Mouse (Mus musculus) heart, adult 2 months (tissue): ENCODE measurements at regions not wholly inside any gene's neighbourhood (a gene's known extent, or its start where the extent isn't known, plus 50 kb on each side); places are given as distances from the start of the nearest gene placed in this dataset.

ENCODE experiments used
- DNase-seq, 2 experiments: peaks; one replicate each; pipeline ENCODE4 v3.0.0; 2021
- H3K27ac ChIP-seq: fragments of 200-600 bp; 2 replicates; pipeline ENCODE4 v1.8.1; 2022
- H3K27me3 ChIP-seq: fragments of 200-500 bp; 2 replicates; pipeline ENCODE4 v1.6.1; 2012; ENCODE audit warnings: mild to moderate bottlenecking, low read length, inconsistent platforms, mixed read lengths; ENCODE audit not compliant: control insufficient read depth, insufficient read depth
- H3K36me3 ChIP-seq: fragments of 200-500 bp; 2 replicates; pipeline ENCODE4 v1.6.1; 2012; ENCODE audit warnings: low read length, inconsistent platforms; ENCODE audit not compliant: control insufficient read depth, insufficient read depth
- H3K4me1 ChIP-seq: fragments of 200-500 bp; 2 replicates; pipeline ENCODE4 v1.6.1; 2011; ENCODE audit warnings: low read length; ENCODE audit not compliant: control insufficient read depth, insufficient read depth
- H3K4me3 ChIP-seq: fragments of 200-600 bp; 2 replicates; pipeline ENCODE4 v1.8.1; 2022
- H3K79me2 ChIP-seq: fragments of 200-500 bp; replicated peaks from 2 replicates; pipeline ENCODE4 v1.6.1; 2012; ENCODE audit warnings: mild to moderate bottlenecking, inconsistent platforms, low read length, moderate library complexity, mixed read lengths; ENCODE audit not compliant: control insufficient read depth, insufficient read depth
- H3K9ac ChIP-seq: fragments of 200-500 bp; 2 replicates; pipeline ENCODE4 v1.6.1; 2012; ENCODE audit warnings: low read depth, mild to moderate bottlenecking, control low read depth, inconsistent platforms, low read length, mixed read lengths
- CTCF ChIP-seq: fragments of 200-600 bp; IDR thresholded peaks from 2 replicates; pipeline ENCODE4 v1.8.1; 2022; ENCODE audit warnings: antibody characterized with exemption, mild to moderate bottlenecking, moderate library complexity
- EP300 ChIP-seq: fragments of 200-500 bp; IDR thresholded peaks from 2 replicates; pipeline ENCODE4 v1.6.1; 2011; ENCODE audit warnings: low read depth, low read length, control low read depth; ENCODE audit not compliant: insufficient read depth
- POLR2A ChIP-seq: fragments of 200-500 bp; IDR thresholded peaks from 2 replicates; pipeline ENCODE4 v1.6.1; 2011; ENCODE audit warnings: mild to moderate bottlenecking, low read depth, low read length, control low read depth; ENCODE audit not compliant: insufficient read depth
- WGBS: fragments of 180-500 bp; shearing (Covaris S2); methylation state at CpG from one replicate; pipeline ENCODE4 v1.1.7; 2018; 5-methylcytosine and 5-hydroxymethylcytosine counted together
- intact Hi-C: fragments of 180-260 bp; cut with DNase I; formaldehyde crosslinking; loops from one replicate; pipeline ENCODE4 v1.15.1; 2025

GRCm38 (mm10) chr5:47528671-47529070 lies 454.3 kb upstream of the Slit2 start:
- Histone ChIP-seq H3K4me3 (no peak overlapping the region), H3K9ac (no peak overlapping the region), H3K27me3 (no peaks in the 10 kb centered on the region), H3K36me3 (no peaks in the 10 kb centered on the region), H3K4me1 (no peaks in the 10 kb centered on the region), H3K79me2 (no peaks in the 10 kb centered on the region), H3K27ac (no peak overlapping the region)
- 87% methylated on average over 7 of the region's 7 CpGs for WGBS
- DNase-seq: no peak
- TF ChIP-seq CTCF: no peak
- no peak for TF ChIP-seq POLR2A
- no peak for TF ChIP-seq EP300
- intact Hi-C loops: no loop called here

GRCm38 (mm10) chr5:47537532-47537931 lies 445.4 kb upstream of the Slit2 start:
- Histone ChIP-seq H3K27ac (no peak overlapping the region), H3K79me2 (no peaks in the 10 kb centered on the region), H3K27me3 (no peaks in the 10 kb centered on the region), H3K4me1 (no peaks in the 10 kb centered on the region), H3K4me3 (no peak overlapping the region), H3K9ac (no peak overlapping the region), H3K36me3 (no peaks in the 10 kb centered on the region)
- TF ChIP-seq CTCF (no peak), EP300 (no peak), POLR2A (no peak)
- DNase-seq: no peak
- intact Hi-C loops: no loop called here

DNA sequence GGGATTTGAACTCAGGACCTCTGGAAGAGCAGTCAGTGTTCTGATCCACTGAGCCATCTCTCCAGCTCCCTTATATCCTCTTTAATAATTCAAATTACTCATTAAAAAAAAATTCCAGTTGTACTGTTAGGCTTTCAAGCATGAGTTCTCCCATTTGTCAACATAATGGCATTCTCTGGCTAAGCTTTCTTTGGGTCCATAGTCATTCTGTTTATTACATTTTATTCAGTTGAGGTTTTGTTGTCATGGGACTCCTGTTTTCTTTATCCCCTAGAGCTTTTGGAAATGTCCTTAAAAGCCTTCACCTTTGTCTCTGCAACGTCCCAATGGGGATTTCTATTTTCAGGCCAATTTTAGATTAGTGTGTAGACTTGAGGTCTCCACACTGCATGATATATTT lies 440.7 kb upstream of the Slit2 start:
- Histone ChIP-seq H3K9ac (no peak overlapping the region), H3K4me1 (no peaks in the 10 kb centered on the region), H3K27ac (no peak overlapping the region), H3K4me3 (no peak overlapping the region), H3K27me3 (no peaks in the 10 kb centered on the region), H3K79me2 (no peaks in the 10 kb centered on the region), H3K36me3 (no peaks in the 10 kb centered on the region)
- no peak for DNase-seq
- no peak for TF ChIP-seq EP300
- no peak for TF ChIP-seq CTCF
- no peak for TF ChIP-seq POLR2A
- 43% methylated on average over 1 of the region's 1 CpGs for WGBS
- intact Hi-C loops: no loop called here

GRCm38 (mm10) chr5:47556717-47557116 lies 426.2 kb upstream of the Slit2 start:
- intact Hi-C loops: no loop called here
- no peak for DNase-seq
- no peak for TF ChIP-seq EP300
- no peak for TF ChIP-seq POLR2A
- TF ChIP-seq CTCF: no peak
- Histone ChIP-seq H3K4me1 (no peaks in the 10 kb centered on the region), H3K36me3 (no peaks in the 10 kb centered on the region), H3K27ac (no peak overlapping the region), H3K27me3 (no peaks in the 10 kb centered on the region), H3K79me2 (no peaks in the 10 kb centered on the region), H3K9ac (no peak overlapping the region), H3K4me3 (no peak overlapping the region)
- 72% methylated on average over 1 of the region's 1 CpGs for WGBS

GRCm38 (mm10) chr5:47557152-47557800 lies 425.7 kb upstream of the Slit2 start:
- Histone ChIP-seq H3K27me3 (no peaks in the 10 kb centered on the region), H3K79me2 (no peaks in the 10 kb centered on the region), H3K27ac (no peak overlapping the region), H3K9ac (no peak overlapping the region), H3K4me3 (no peak overlapping the region), H3K4me1 (no peaks in the 10 kb centered on the region), H3K36me3 (no peaks in the 10 kb centered on the region)
- TF ChIP-seq EP300: no peak
- TF ChIP-seq POLR2A: no peak
- no peak for TF ChIP-seq CTCF
- intact Hi-C loops: no loop called here
- WGBS: 67% methylated on average over 8 of the region's 8 CpGs
- DNase-seq: no peak
